Mouse (Mus musculus) stomach, embryonic 16.5 days (tissue): ENCODE results near the gene Aaed1. TPM values are rescaled to one million over a fixed set of nuclear protein-coding genes. Genes with fewer than 3 reads are reported as not detected.

Experiments used
- ATAC-seq: fragments of 200-750 bp; cut with Nextera tagmentation; 2 replicates; pipeline ENCODE4 v1.8.0; 2017; ENCODE audit warnings: moderate number of reproducible peaks, moderate TSS enrichment; ENCODE audit not compliant: insufficient read depth, low FRiP score
- H3K27ac ChIP-seq: fragments of 300-500 bp; sonication (generic); 2 replicates; pipeline ENCODE4 v1.5.1; 2014; ENCODE audit warnings: low read length
- H3K27me3 ChIP-seq: fragments of 300-500 bp; sonication (generic); 2 replicates; pipeline ENCODE4 v1.6.1; 2014; ENCODE audit warnings: low read length, control low read depth, mixed read lengths; ENCODE audit not compliant: control insufficient read depth, insufficient read depth
- H3K36me3 ChIP-seq: fragments of 300-500 bp; sonication (generic); 2 replicates; pipeline ENCODE4 v1.6.1; 2014; ENCODE audit warnings: low read length; ENCODE audit not compliant: control insufficient read depth, insufficient read depth
- H3K4me1 ChIP-seq: fragments of 300-500 bp; sonication (generic); 2 replicates; pipeline ENCODE4 v1.6.1; 2014; ENCODE audit warnings: low read length, control low read depth, mixed read lengths; ENCODE audit not compliant: control insufficient read depth, insufficient read depth
- H3K4me2 ChIP-seq: fragments of 300-500 bp; sonication (generic); 2 replicates; pipeline ENCODE4 v1.6.1; 2014; ENCODE audit warnings: low read depth, low read length, mixed read lengths
- H3K4me3 ChIP-seq: fragments of 300-500 bp; sonication (generic); replicated peaks from 2 replicates; pipeline ENCODE4 v1.5.1; 2014; ENCODE audit warnings: mild to moderate bottlenecking, low read length
- H3K9ac ChIP-seq: fragments of 300-500 bp; sonication (generic); 2 replicates; pipeline ENCODE4 v1.6.1; 2014; ENCODE audit warnings: low read length
- H3K9me3 ChIP-seq: fragments of 300-500 bp; sonication (generic); replicated peaks from 2 replicates; pipeline ENCODE4 v1.6.1; 2016; ENCODE audit warnings: low read length, control low read depth; ENCODE audit not compliant: control insufficient read depth
- WGBS: fragments of 180-500 bp; shearing (Covaris S2); extraction: QIAGEN DNeasy Blood & Tissue Kit; methylation state at CpG from one replicate; pipeline ENCODE4 v1.1.7; 2014; 5-methylcytosine and 5-hydroxymethylcytosine counted together
- polyA plus RNA-seq: library from polyadenylated mRNA; unstranded; fragments of >200 nt; fragmentation: Nextera tagmentation; extraction: Ambion mirVana; gene quantifications from 2 replicates; pipeline ENCODE4 v1.2.1, GENCODE M21; 2015

Gene Aaed1
- polyA plus RNA-seq, 1 experiment from 2014 or later = 55.2 TPM

DNA sequence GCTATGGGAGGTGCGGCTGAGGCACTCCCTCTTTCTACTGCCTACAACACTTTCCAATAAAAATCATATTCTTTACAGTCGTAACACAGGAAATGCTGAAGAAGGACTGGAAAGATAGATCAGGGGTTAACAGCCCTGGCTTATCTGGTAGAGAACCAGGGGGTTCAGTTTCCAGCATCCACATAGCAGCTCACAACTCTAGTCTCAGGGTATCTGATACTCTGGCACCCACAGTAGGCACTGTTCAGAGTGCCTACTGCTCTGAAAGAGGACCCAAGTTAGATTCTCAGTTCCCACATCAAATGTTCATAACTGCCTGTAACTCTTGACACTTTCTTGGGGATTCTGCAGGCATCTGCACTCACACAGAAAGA, 393 bp upstream of the Aaed1 start:
- H3K4me1 ChIP-seq = 0 out of 2 replicates have a peak, but pooled peaks cover 22% of the 10 kb centered on the region
- ATAC-seq = no peak; the same call in 1 of the 2 replicates
- peak overlapping the region; percentile 49 for H3K27ac ChIP-seq
- H3K4me3 ChIP-seq = peak overlapping the region; percentile 74
- no peaks in the 10 kb centered on the region for H3K9me3 ChIP-seq
- no peaks in the 10 kb centered on the region for H3K27me3 ChIP-seq
- H3K36me3 ChIP-seq = 0 out of 2 replicates have a peak, but pooled peaks cover 2% of the 10 kb centered on the region
- H3K4me2 ChIP-seq = peak overlapping the region; percentile 52
- H3K9ac ChIP-seq = peak overlapping the region; percentile 68
- 0% methylated on average over 2 of the region's 2 CpGs for WGBS

- WGBS = 42% methylated on average over 1 of the region's 1 CpGs
- Histone ChIP-seq H3K9ac (no peak overlapping the region), H3K4me1 (0 out of 2 replicates have a peak, but pooled peaks cover 22% of the 10 kb centered on the region), H3K36me3 (peaks cover 8% of the 10 kb centered on the region; the same call in 1 of the 2 replicates), H3K9me3 (no peaks in the 10 kb centered on the region), H3K4me2 (peak overlapping the region; percentile 52), H3K4me3 (peak overlapping the region; percentile 74), H3K27ac (peak overlapping the region; percentile 65; the same call in 1 of the 2 replicates), H3K27me3 (no peaks in the 10 kb centered on the region)
- ATAC-seq = no peak
These were observed 1.2 kb downstream of the Aaed1 start for GRCm38 (mm10) chr13:64311266-64311665.

DNA sequence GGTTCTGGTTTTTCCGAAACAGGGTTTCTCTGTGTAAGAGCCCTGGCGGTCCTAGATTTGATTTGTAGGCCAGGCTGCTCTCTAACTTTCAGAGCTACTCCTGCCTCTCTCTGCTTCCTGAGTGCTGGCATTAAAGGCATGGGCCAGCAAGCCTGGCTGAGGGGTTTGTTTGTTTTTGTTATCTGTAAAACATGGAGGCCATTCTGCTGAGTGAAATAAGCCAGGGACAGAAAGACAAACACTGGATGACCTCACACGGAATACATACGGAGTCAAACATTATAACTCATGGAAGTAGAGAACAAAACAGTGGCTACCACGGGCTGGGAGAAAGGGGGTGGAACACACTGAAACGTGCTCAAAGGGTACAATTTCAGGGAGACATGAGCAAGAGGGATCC, 1.9 kb downstream of the Aaed1 start:
- H3K9me3 ChIP-seq = no peaks in the 10 kb centered on the region
- H3K4me2 ChIP-seq = peak overlapping the region; percentile 52
- H3K9ac ChIP-seq = peak overlapping the region; percentile 37; the same call in 1 of the 2 replicates
- 0 out of 2 replicates have a peak overlapping the region, but pooled peaks have one; percentile 17 for H3K4me3 ChIP-seq
- H3K27me3 ChIP-seq = no peaks in the 10 kb centered on the region
- ATAC-seq = peak; percentile 23; the same call in 1 of the 2 replicates
- H3K36me3 ChIP-seq = peaks cover 8% of the 10 kb centered on the region; the same call in 1 of the 2 replicates
- H3K4me1 ChIP-seq = 0 out of 2 replicates have a peak, but pooled peaks cover 22% of the 10 kb centered on the region
- 26% methylated on average over 6 of the region's 6 CpGs for WGBS
- H3K27ac ChIP-seq = peak overlapping the region; percentile 71

DNA sequence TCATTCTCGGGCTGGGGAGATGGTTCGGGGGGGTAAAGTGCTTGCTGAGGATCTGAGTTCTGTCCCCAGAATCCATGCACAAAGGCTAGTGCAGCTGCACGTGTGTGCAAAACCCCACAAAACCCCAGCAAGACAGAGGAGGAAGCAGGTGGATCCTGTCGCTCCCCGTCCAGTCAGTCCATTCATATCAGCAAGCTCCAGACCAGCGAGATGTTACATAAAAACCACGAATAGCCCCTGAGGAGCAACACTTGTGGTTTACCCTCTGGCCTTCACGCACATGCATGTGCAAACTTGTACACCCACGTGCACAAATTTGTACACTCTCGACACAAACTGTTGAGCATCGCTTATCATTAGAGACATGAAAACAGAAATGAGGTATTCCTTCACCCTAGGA, 2.7 kb downstream of the Aaed1 start:
- Histone ChIP-seq H3K4me1 (0 out of 2 replicates have a peak, but pooled peaks cover 22% of the 10 kb centered on the region), H3K9ac (no peak overlapping the region), H3K27ac (no peak overlapping the region), H3K4me3 (no peak overlapping the region), H3K9me3 (no peaks in the 10 kb centered on the region), H3K27me3 (no peaks in the 10 kb centered on the region), H3K4me2 (no peak overlapping the region; the same call in 1 of the 2 replicates), H3K36me3 (peaks cover 8% of the 10 kb centered on the region; the same call in 1 of the 2 replicates)
- no peak for ATAC-seq
- 45% methylated on average over 11 of the region's 11 CpGs for WGBS

GRCm38 (mm10) chr13:64309036-64309435, 3.5 kb downstream of the Aaed1 start:
- Histone ChIP-seq H3K4me1 (0 out of 2 replicates have a peak, but pooled peaks cover 22% of the 10 kb centered on the region), H3K27me3 (no peaks in the 10 kb centered on the region), H3K36me3 (peaks cover 8% of the 10 kb centered on the region; the same call in 1 of the 2 replicates), H3K9ac (no peak overlapping the region), H3K4me2 (no peak overlapping the region), H3K27ac (no peak overlapping the region), H3K4me3 (no peak overlapping the region), H3K9me3 (no peaks in the 10 kb centered on the region)
- ATAC-seq = no peak
- 41% methylated on average over 5 of the region's 5 CpGs for WGBS

- Histone ChIP-seq H3K36me3 (peaks cover 16% of the 10 kb centered on the region; the same call in 1 of the 2 replicates), H3K27me3 (no peaks in the 10 kb centered on the region), H3K4me2 (no peak overlapping the region), H3K4me1 (0 out of 2 replicates have a peak, but pooled peaks cover 17% of the 10 kb centered on the region), H3K9me3 (no peaks in the 10 kb centered on the region), H3K27ac (no peak overlapping the region), H3K9ac (no peak overlapping the region), H3K4me3 (no peak overlapping the region)
- 90% methylated on average over 5 of the region's 5 CpGs for WGBS
- no peak for ATAC-seq
These were observed 5.0 kb downstream of the Aaed1 start for GRCm38 (mm10) chr13:64307508-64307907.

DNA sequence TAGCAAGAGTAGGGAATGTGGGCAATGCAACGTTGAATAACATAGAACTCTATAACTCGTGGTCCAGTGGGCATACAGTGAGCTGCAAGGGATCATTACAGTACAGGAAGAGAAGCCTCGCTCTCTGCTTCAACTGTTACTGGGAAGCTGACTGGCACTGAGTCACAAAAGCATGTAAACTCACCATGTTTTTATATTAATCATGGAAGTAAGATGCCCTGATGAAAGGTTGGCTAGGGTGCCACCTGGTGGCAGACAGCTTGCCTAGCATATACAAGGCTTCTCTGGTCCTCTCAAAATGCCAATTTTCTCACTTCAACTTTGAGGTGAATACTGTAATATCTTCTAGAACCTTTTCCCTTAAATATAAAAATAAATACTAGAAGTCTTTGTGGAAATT, 6.4 kb downstream of the Aaed1 start:
- H3K9me3 ChIP-seq = no peaks in the 10 kb centered on the region
- H3K4me3 ChIP-seq = no peak overlapping the region
- H3K27ac ChIP-seq = no peak overlapping the region
- peaks cover 16% of the 10 kb centered on the region; the same call in 1 of the 2 replicates for H3K36me3 ChIP-seq
- H3K4me2 ChIP-seq = no peak overlapping the region
- WGBS = 68% methylated on average over 3 of the region's 3 CpGs
- 0 out of 2 replicates have a peak, but pooled peaks cover 16% of the 10 kb centered on the region for H3K4me1 ChIP-seq
- ATAC-seq = no peak
- no peaks in the 10 kb centered on the region for H3K27me3 ChIP-seq
- H3K9ac ChIP-seq = no peak overlapping the region

- 93% methylated on average over 1 of the region's 1 CpGs for WGBS
- no peaks in the 10 kb centered on the region for H3K4me1 ChIP-seq
- no peak overlapping the region for H3K27ac ChIP-seq
- no peaks in the 10 kb centered on the region for H3K9me3 ChIP-seq
- H3K27me3 ChIP-seq = no peaks in the 10 kb centered on the region
- ATAC-seq = no peak
- H3K4me3 ChIP-seq = no peak overlapping the region
- no peak overlapping the region for H3K4me2 ChIP-seq
- 0 out of 2 replicates have a peak, but pooled peaks cover 11% of the 10 kb centered on the region for H3K36me3 ChIP-seq
- H3K9ac ChIP-seq = no peak overlapping the region
These were observed 13.4 kb downstream of the Aaed1 start for GRCm38 (mm10) chr13:64299069-64299468.

DNA sequence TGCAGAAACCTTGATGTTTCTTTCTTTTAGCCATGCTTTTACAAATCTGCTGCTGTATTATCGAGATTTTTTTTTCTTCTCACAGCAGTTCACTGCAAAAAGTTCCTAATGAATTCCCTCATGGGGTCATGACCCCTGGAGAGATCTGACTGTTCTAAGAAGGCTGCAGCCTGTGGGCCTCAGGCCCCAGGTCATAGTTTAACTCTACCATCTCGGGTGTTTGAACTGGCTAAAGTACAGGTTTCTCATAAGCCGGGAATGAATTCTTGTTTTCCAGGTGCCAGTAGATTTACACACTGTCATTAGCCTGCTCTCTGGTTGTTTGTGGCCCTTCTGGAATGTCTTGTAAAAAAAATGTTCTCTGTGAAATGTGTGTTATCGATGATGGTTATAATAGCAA, 25.7 kb downstream of the Aaed1 start:
- WGBS = 33% methylated on average over 4 of the region's 4 CpGs
- Histone ChIP-seq H3K9ac (no peak overlapping the region), H3K9me3 (peaks cover 4% of the 10 kb centered on the region; the same call in 1 of the 2 replicates), H3K4me3 (no peak overlapping the region), H3K27ac (no peak overlapping the region), H3K36me3 (no peaks in the 10 kb centered on the region), H3K27me3 (no peaks in the 10 kb centered on the region), H3K4me1 (no peaks in the 10 kb centered on the region), H3K4me2 (no peak overlapping the region)
- ATAC-seq = no peak
